Mouse (Mus musculus) heart, postnatal 0 days (tissue): ENCODE results near the gene Atg4d.
A peak's percentile ranks its signal among the peaks of the same experiment; 100 is the strongest.

ENCODE experiments used
- CTCF ChIP-seq: IDR thresholded peaks from 2 replicates; pipeline ENCODE4 v1.5.1; 2016; ENCODE audit warnings: antibody characterized with exemption, control low read depth, low read depth
- EP300 ChIP-seq: IDR thresholded peaks from 2 replicates; pipeline ENCODE4 v1.6.1; 2016; ENCODE audit warnings: antibody characterized with exemption, low read depth

DNA sequence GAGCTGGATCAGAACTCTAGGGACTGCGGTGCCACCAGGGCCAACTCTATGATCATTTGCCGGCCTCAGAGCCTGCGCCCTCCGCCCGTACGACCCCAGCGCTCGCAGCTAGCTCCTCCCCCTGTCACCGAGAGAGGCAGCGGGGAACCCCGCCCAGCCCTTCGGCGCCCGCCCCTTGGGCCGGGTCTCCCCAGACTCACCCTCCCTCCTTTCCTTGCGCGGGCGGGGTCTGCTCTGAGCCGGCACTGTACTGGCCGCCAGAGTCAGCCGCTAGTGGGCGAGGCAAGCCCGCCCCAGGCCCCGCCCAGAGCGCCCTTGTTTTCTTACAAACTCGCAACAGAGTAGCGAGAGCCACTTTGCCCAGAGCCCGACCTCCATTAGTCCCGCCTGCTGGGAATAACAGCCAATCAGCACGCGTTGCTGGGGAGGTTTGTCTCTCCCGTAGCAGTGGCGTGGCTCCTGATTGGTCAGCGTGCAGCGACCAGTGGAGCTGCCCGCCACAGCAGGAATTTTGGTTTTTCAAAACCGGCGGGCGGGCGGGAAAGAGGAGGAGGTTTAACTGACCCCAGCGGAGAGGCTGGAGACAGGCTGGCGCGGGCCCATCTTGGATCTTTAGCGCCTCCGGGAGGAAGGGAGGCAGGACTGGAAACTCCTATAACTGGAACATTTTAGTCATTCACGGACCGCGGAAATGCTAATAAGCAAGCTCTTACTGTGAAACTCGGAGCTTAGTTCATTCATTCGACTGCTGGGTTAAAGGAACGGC is 26.1 kb downstream of the Atg4d start, which contains the start of gene Cdkn2d:
- TF ChIP-seq CTCF (peak; percentile 44), EP300 (0 out of 2 replicates have a peak, but pooled peaks have one; percentile 68)
